Mouse (Mus musculus) heart, embryonic 12.5 days (tissue): Measurements from ENCODE around the gene Stk36. TPM values are rescaled to one million over a fixed set of nuclear protein-coding genes. Genes with fewer than 3 reads are reported as not detected.

ENCODE experiments used
- ATAC-seq: fragments of 200-750 bp; cut with Nextera tagmentation; 2 replicates; pipeline ENCODE4 v1.8.0; 2017; ENCODE audit warnings: moderate TSS enrichment, moderate library complexity; ENCODE audit not compliant: insufficient number of reproducible peaks, low FRiP score
- H3K27ac ChIP-seq: fragments of 300-500 bp; sonication (generic); 2 replicates; pipeline ENCODE4 v1.5.1; 2016; ENCODE audit warnings: mild to moderate bottlenecking, moderate library complexity; ENCODE audit not compliant: poor library complexity, severe bottlenecking
- H3K27me3 ChIP-seq: fragments of 300-500 bp; sonication (generic); replicated peaks from 2 replicates; pipeline ENCODE4 v1.6.1; 2016; ENCODE audit warnings: mild to moderate bottlenecking, moderate library complexity
- H3K36me3 ChIP-seq: fragments of 300-500 bp; sonication (generic); 2 replicates; pipeline ENCODE4 v1.6.1; 2016; ENCODE audit warnings: mild to moderate bottlenecking, moderate library complexity
- H3K4me1 ChIP-seq: fragments of 300-500 bp; sonication (generic); replicated peaks from 2 replicates; pipeline ENCODE4 v1.6.1; 2016; ENCODE audit warnings: mild to moderate bottlenecking
- H3K4me2 ChIP-seq: fragments of 300-500 bp; sonication (generic); 2 replicates; pipeline ENCODE4 v1.6.1; 2016; ENCODE audit warnings: mild to moderate bottlenecking, moderate library complexity
- H3K4me3 ChIP-seq: fragments of 300-500 bp; sonication (generic); 2 replicates; pipeline ENCODE4 v1.5.1; 2016; ENCODE audit warnings: mild to moderate bottlenecking
- H3K9ac ChIP-seq: fragments of 300-500 bp; sonication (generic); 2 replicates; pipeline ENCODE4 v1.6.1; 2016; ENCODE audit warnings: mild to moderate bottlenecking, moderate library complexity
- H3K9me3 ChIP-seq: fragments of 300-500 bp; sonication (generic); replicated peaks from 2 replicates; pipeline ENCODE4 v1.6.1; 2016; ENCODE audit warnings: mild to moderate bottlenecking, moderate library complexity
- WGBS: fragments of 180-500 bp; shearing (Covaris S2); methylation state at CpG from one replicate; pipeline ENCODE4 v1.1.7; 2016; 5-methylcytosine and 5-hydroxymethylcytosine counted together
- microRNA-seq: library from miRNA; unstranded; fragments of <30 nt; microRNA quantifications from one replicate; pipeline ENCODE4, GENCODE M21; 2017
- polyA plus RNA-seq: library from polyadenylated mRNA; unstranded; fragments of >200 nt; fragmentation: Nextera tagmentation; extraction: Ambion mirVana; gene quantifications from 2 replicates; pipeline ENCODE4 v1.2.1, GENCODE M21; 2016

Gene Stk36
- polyA plus RNA-seq, 1 experiment from 2014 or later, result 4.4 TPM

- Histone ChIP-seq H3K36me3 (peaks cover 41% of the 10 kb centered on the region), H3K9me3 (no peaks in the 10 kb centered on the region), H3K4me1 (peaks cover 16% of the 10 kb centered on the region), H3K9ac (no peak overlapping the region), H3K27ac (no peak overlapping the region), H3K4me2 (no peak overlapping the region), H3K4me3 (no peak overlapping the region), H3K27me3 (no peaks in the 10 kb centered on the region)
- WGBS, result 57% methylated on average over 7 of the region's 7 CpGs
- ATAC-seq, result no peak
Observed at GRCm38 (mm10) chr1:74672731-74673130, 71.5 kb downstream of the Stk36 start.

- WGBS, result 82% methylated on average over 3 of the region's 3 CpGs
- Histone ChIP-seq H3K36me3 (peaks cover 66% of the 10 kb centered on the region), H3K4me1 (peaks cover 11% of the 10 kb centered on the region)
Observed at GRCm38 (mm10) chr1:74676863-74677262, 75.6 kb downstream of the Stk36 start.

GRCm38 (mm10) chr1:74677843-74678242 is 76.6 kb downstream of the Stk36 start:
- no peaks in the 10 kb centered on the region for H3K9me3 ChIP-seq
- peaks cover 67% of the 10 kb centered on the region for H3K36me3 ChIP-seq
- no peak overlapping the region for H3K9ac ChIP-seq
- 81% methylated on average over 1 of the region's 1 CpGs for WGBS
- H3K4me1 ChIP-seq, result peaks cover 2% of the 10 kb centered on the region
- no peak overlapping the region for H3K4me2 ChIP-seq
- H3K27ac ChIP-seq, result no peak overlapping the region
- no peaks in the 10 kb centered on the region for H3K27me3 ChIP-seq
- ATAC-seq, result no peak
- H3K4me3 ChIP-seq, result no peak overlapping the region

More at GRCm38 (mm10) chr1:74676863-74677262, 75.6 kb downstream of the Stk36 start:
- Histone ChIP-seq H3K9ac (no peak overlapping the region), H3K27ac (no peak overlapping the region), H3K9me3 (no peaks in the 10 kb centered on the region), H3K4me2 (no peak overlapping the region), H3K4me3 (no peak overlapping the region), H3K27me3 (no peaks in the 10 kb centered on the region)
- no peak for ATAC-seq

Small RNAs within 50 kb of the gene (microRNA-seq; reads per million reads assigned to microRNA genes)
- gene Gm25035, result not detected

Other genes with a start within 250 kb of the Stk36 start
- 0.46 TPM in 2 replicates for gene Catip, start 239.3 kb upstream of the Stk36 start, polyA plus RNA-seq
- 1.3 and 1.5 TPM in 2 replicates for gene Slc11a1, start 226.2 kb upstream of the Stk36 start, polyA plus RNA-seq
- gene Ctdsp1, start 209.9 kb upstream of the Stk36 start, polyA plus RNA-seq, result 54.5 and 55.9 TPM in 2 replicates
- gene Vil1, start 192.1 kb upstream of the Stk36 start, polyA plus RNA-seq, result 0.27 and 0.28 TPM in 2 replicates
- gene Cnot9, start 95.4 kb upstream of the Stk36 start, polyA plus RNA-seq, result 36.0 and 36.7 TPM in 2 replicates
- gene Plcd4, start 58.6 kb upstream of the Stk36 start, polyA plus RNA-seq, result 0.18 and 0.36 TPM in 2 replicates
- 24.7 and 26.8 TPM in 2 replicates for gene Usp37, start 57.2 kb upstream of the Stk36 start, polyA plus RNA-seq
- gene Zfp142, start 13.2 kb upstream of the Stk36 start, polyA plus RNA-seq, result 5.9 and 7.9 TPM in 2 replicates
- 19.0 and 20.1 TPM in 2 replicates for gene Bcs1l, start 13.2 kb upstream of the Stk36 start, polyA plus RNA-seq
- 22.9 and 23.9 TPM in 2 replicates for gene Rnf25, start within 50 bp of the Stk36 start, polyA plus RNA-seq
- 25.1 and 25.8 TPM in 2 replicates for gene Ttll4, start 60.3 kb downstream of the Stk36 start, polyA plus RNA-seq
- 13.5 and 13.8 TPM in 2 replicates for gene Cyp27a1, start 112.1 kb downstream of the Stk36 start, polyA plus RNA-seq
- gene Prkag3, start 147.8 kb downstream of the Stk36 start, polyA plus RNA-seq, result 6.0 and 7.2 TPM in 2 replicates
- 0.41 and 1.3 TPM in 2 replicates for gene Wnt6, start 170.4 kb downstream of the Stk36 start, polyA plus RNA-seq
- gene Wnt10a, start 190.1 kb downstream of the Stk36 start, polyA plus RNA-seq, result 0.28 TPM in 1 of 2 replicates, not detected in the other